9 mouse cellular contexts compared by ENCODE assay signal in genomic region chr11:98597363-98597762, GRCm38 (mm10). TPM values are rescaled to one million over a fixed set of nuclear protein-coding genes. Genes with fewer than 3 reads are reported as not detected.
A peak's percentile ranks its signal among the peaks of the same experiment; 100 is the strongest.
DNase-seq lines count a peak whose midpoint lies in the region; ATAC-seq and TF ChIP-seq lines count a peak whose summit lies in the region.
"Had no signal": no experiment of that assay in that cellular context is flagged by ENCODE, and none has a peak within 500 bp of the region (broad histone marks: within the 10 kb centered on the region; RNA-seq: fewer than 3 reads in every experiment).

No protein-coding gene starts in this region.

- H3K9me3 ChIP-seq in heart, embryonic 11.5 days (replicated peaks; ENCODE audit: control insufficient read depth, low read length) = no peaks in the 10 kb centered on the region
- H3K9me3 ChIP-seq: embryonic facial prominence, embryonic 12.5 days had no signal

- peak; percentile 67; the same call in 1 of the 2 replicates for TF ChIP-seq EP300 in heart, adult 2 months (IDR thresholded peaks at IDR 0.05; ENCODE audit: insufficient read depth, low read depth, low read length)

- TF ChIP-seq CTCF in heart, adult 2 months (IDR thresholded peaks at IDR 0.05) = peak; percentile 79
- TF ChIP-seq CTCF in liver, adult 2 months (IDR thresholded peaks at IDR 0.05; ENCODE audit: low read depth, low read length) = peak; percentile 79
- peak; percentile 86; the same call in 1 of the 2 replicates for TF ChIP-seq CTCF in small intestine, adult 2 months (IDR thresholded peaks at IDR 0.05; ENCODE audit: extremely low read depth, insufficient read length, insufficient replicate concordance, low read depth, low read length)

- no peaks in the 10 kb centered on the region for H3K79me2 ChIP-seq in heart, adult 2 months (replicated peaks; ENCODE audit: control insufficient read depth, insufficient read depth, low read length)
- no peaks in the 10 kb centered on the region for H3K79me2 ChIP-seq in liver, adult 2 months (ENCODE audit: control insufficient read depth, insufficient read depth, low read length)

- H3K4me2 ChIP-seq in heart, embryonic 11.5 days = no peak overlapping the region
- H3K4me2 ChIP-seq: embryonic facial prominence, embryonic 12.5 days had no signal

- peaks cover 24% of the 10 kb centered on the region for H3K4me1 ChIP-seq in heart, embryonic 11.5 days (ENCODE audit: control insufficient read depth, insufficient read depth, low read length)
- H3K4me1 ChIP-seq in heart, adult 2 months (ENCODE audit: control insufficient read depth, insufficient read depth, low read length) = no peaks in the 10 kb centered on the region
- no peaks in the 10 kb centered on the region for H3K4me1 ChIP-seq in liver, adult 2 months (ENCODE audit: control insufficient read depth, insufficient read depth, low read length)
- peaks cover 5% of the 10 kb centered on the region for H3K4me1 ChIP-seq in small intestine, adult 2 months (ENCODE audit: control insufficient read depth, insufficient read depth, insufficient read length, low read length)

- no peak overlapping the region for H3K4me3 ChIP-seq in heart, embryonic 11.5 days (ENCODE audit: low read depth, low read length)
- H3K4me3 ChIP-seq in heart, adult 2 months = no peak overlapping the region
- no peak overlapping the region for H3K4me3 ChIP-seq in liver, adult 2 months (ENCODE audit: insufficient read depth, low read depth, low read length)
- H3K4me3 ChIP-seq in small intestine, adult 2 months (ENCODE audit: low read depth, low read length) = no peak overlapping the region
- H3K4me3 ChIP-seq: embryonic facial prominence, embryonic 12.5 days had no signal

- H3K27me3 ChIP-seq in heart, embryonic 11.5 days (ENCODE audit: control insufficient read depth, insufficient read depth, low read length) = peaks cover 24% of the 10 kb centered on the region; the same call in 1 of the 2 replicates
- H3K27me3 ChIP-seq in heart, adult 2 months (ENCODE audit: control insufficient read depth, insufficient read depth, low read length) = no peaks in the 10 kb centered on the region
- peaks cover 12% of the 10 kb centered on the region for H3K27me3 ChIP-seq in liver, adult 2 months (ENCODE audit: control insufficient read depth, insufficient read depth, low read length)
- H3K27me3 ChIP-seq in small intestine, adult 2 months (ENCODE audit: control insufficient read depth, insufficient read depth, low read length) = peaks cover 11% of the 10 kb centered on the region

- no peak for ATAC-seq in heart, embryonic 11.5 days (replicated peaks; ENCODE audit: insufficient number of reproducible peaks, low FRiP score, low TSS enrichment)

- no peak for TF ChIP-seq POLR2A in heart, adult 2 months (IDR thresholded peaks at IDR 0.05; ENCODE audit: insufficient read depth, low read depth, low read length)
- no peak for TF ChIP-seq POLR2A in liver, adult 2 months (IDR thresholded peaks at IDR 0.05; ENCODE audit: extremely low read depth, insufficient read depth, low read length)
- no peak for TF ChIP-seq POLR2A in small intestine, adult 2 months (IDR thresholded peaks at IDR 0.05; ENCODE audit: low read depth, low read length)

- DNase-seq in heart, adult 18-20 months = peak; percentile 42 to 72
- peak; percentile 93 for DNase-seq in CD4-positive, CD25-positive, alpha-beta regulatory T cell, adult 2 months (ENCODE audit: low read depth, low spot score)
- peak; percentile 76 for DNase-seq in adrenal gland, postnatal 25 days
- DNase-seq in heart, adult 2 months = peak in 1 of 2 experiments; percentile 65
- peak; percentile 51 for DNase-seq in liver, adult 2 months (ENCODE audit: extremely low read depth, low read depth, low spot score)
- no peak for DNase-seq in frontal cortex, postnatal 14 days (ENCODE audit: low spot score in 2 of 2)

- no peaks in the 10 kb centered on the region for H3K36me3 ChIP-seq in heart, embryonic 11.5 days (ENCODE audit: control insufficient read depth, insufficient read depth, low read length)
- no peaks in the 10 kb centered on the region for H3K36me3 ChIP-seq in heart, adult 2 months (ENCODE audit: control insufficient read depth, insufficient read depth, low read length)
- no peaks in the 10 kb centered on the region for H3K36me3 ChIP-seq in liver, adult 2 months (ENCODE audit: control insufficient read depth, insufficient read depth, low read length)
- no peaks in the 10 kb centered on the region for H3K36me3 ChIP-seq in small intestine, adult 2 months (ENCODE audit: control insufficient read depth, insufficient read depth, low read length)
- H3K36me3 ChIP-seq: embryonic facial prominence, embryonic 12.5 days had no signal

- H3K9ac ChIP-seq in heart, embryonic 11.5 days (ENCODE audit: low read depth, low read length) = no peak overlapping the region
- H3K9ac ChIP-seq in heart, adult 2 months (ENCODE audit: low read depth, low read length) = no peak overlapping the region
- H3K9ac ChIP-seq in liver, adult 2 months (ENCODE audit: low read depth, low read length) = no peak overlapping the region
- H3K9ac ChIP-seq: embryonic facial prominence, embryonic 12.5 days had no signal

- WGBS in heart, embryonic 11.5 days (ENCODE audit: insufficient replicate concordance) = 30% methylated on average over 6 of the region's 6 CpGs
- WGBS in heart, adult 2 months = 25% methylated on average over 6 of the region's 6 CpGs
- WGBS in liver, adult 2 months = 26% methylated on average over 6 of the region's 6 CpGs
- 22% methylated on average over 6 of the region's 6 CpGs for WGBS in small intestine, adult 2 months

- intact Hi-C loops in heart, adult 2 months (cut with DNase I) = loop anchor here (2.0 to 5.0 kb wide), 2 partner anchors 47 to 255 kb away; partner anchors contain the start of gene Zpbp2

- H3K27ac ChIP-seq in heart, embryonic 11.5 days (ENCODE audit: low read depth, low read length) = no peak overlapping the region
- H3K27ac ChIP-seq in heart, adult 2 months = no peak overlapping the region
- H3K27ac ChIP-seq in liver, adult 2 months (replicated peaks; ENCODE audit: insufficient read depth, low read depth, low read length) = no peak overlapping the region
- no peak overlapping the region for H3K27ac ChIP-seq in small intestine, adult 2 months (ENCODE audit: insufficient read depth, low read depth, low read length)
- H3K27ac ChIP-seq: embryonic facial prominence, embryonic 12.5 days had no signal

RNA-seq across cellular contexts. Expression of gene Lrrc3c, which starts 0.7 kb away (rescaled TPM):
- not detected for total RNA-seq in heart, adult 18-20 months (2021)
- polyA plus RNA-seq in heart, embryonic 11.5 days (2014; fragmentation: Nextera tagmentation; extraction: Ambion mirVana) = not detected in 2 replicates
- total RNA-seq in adrenal gland, postnatal 25 days (2021) = not detected in 2 replicates
- not detected for total RNA-seq in heart, adult 2 months (2021)
- polyA plus RNA-seq in heart, adult 2 months (2012; rRNA removed) = not detected in 2 replicates
- total RNA-seq in liver, adult 2 months (2014; rRNA removed) = not detected in 2 replicates
- polyA plus RNA-seq in liver, adult 2 months (2012; rRNA removed) = not detected in 2 replicates
- not detected in 2 replicates for polyA plus RNA-seq in small intestine, adult 2 months (2012; rRNA removed)
- polyA plus RNA-seq: embryonic facial prominence, embryonic 12.5 days had no signal

RNA-seq across cellular contexts. Expression of gene Ormdl3, which starts 10.2 kb away (rescaled TPM):
- 10 to 100 TPM; 42.6 to 47.5 TPM for total RNA-seq in heart, adult 18-20 months (2021)
- 9.6 and 15.0 TPM in 2 replicates for polyA plus RNA-seq in heart, embryonic 11.5 days (2014; fragmentation: Nextera tagmentation; extraction: Ambion mirVana)
- total RNA-seq in adrenal gland, postnatal 25 days (2021) = 96.8 and 98.6 TPM in 2 replicates
- 10 to 100 TPM; 40.2 to 40.9 TPM for total RNA-seq in heart, adult 2 months (2021)
- 61.2 and 63.8 TPM in 2 replicates for polyA plus RNA-seq in heart, adult 2 months (2012; rRNA removed)
- total RNA-seq in liver, adult 2 months (2014; rRNA removed) = 48.3 and 62.0 TPM in 2 replicates
- 119 and 166 TPM in 2 replicates for polyA plus RNA-seq in liver, adult 2 months (2012; rRNA removed)
- polyA plus RNA-seq in small intestine, adult 2 months (2012; rRNA removed) = 46.3 and 105 TPM in 2 replicates

RNA-seq across cellular contexts. Expression of gene Gm12355, which starts 28.1 kb away (rescaled TPM):
- 10 to 100 TPM in 1 of 2 experiments, 1 to 10 TPM in 1; 6.6 to 10.4 TPM for total RNA-seq in heart, adult 18-20 months (2021)
- 0.34 and 0.44 TPM in 2 replicates for polyA plus RNA-seq in heart, embryonic 11.5 days (2014; fragmentation: Nextera tagmentation; extraction: Ambion mirVana)
- total RNA-seq in adrenal gland, postnatal 25 days (2021) = 7.6 and 13.5 TPM in 2 replicates
- total RNA-seq in heart, adult 2 months (2021) = 10 to 100 TPM in 1 of 2 experiments, 1 to 10 TPM in 1; 7.9 to 10.8 TPM
- not detected in 2 replicates for polyA plus RNA-seq in heart, adult 2 months (2012; rRNA removed)
- total RNA-seq in liver, adult 2 months (2014; rRNA removed) = not detected in 2 replicates
- polyA plus RNA-seq in liver, adult 2 months (2012; rRNA removed) = not detected in 2 replicates
- polyA plus RNA-seq in small intestine, adult 2 months (2012; rRNA removed) = not detected in 2 replicates

RNA-seq across cellular contexts. Expression of gene Gsdma3, which starts 28.8 kb away (rescaled TPM):
- 1 to 10 TPM; 3.0 to 3.1 TPM for total RNA-seq in heart, adult 18-20 months (2021)
- 0.14 TPM in 1 of 2 replicates, not detected in the other for polyA plus RNA-seq in heart, embryonic 11.5 days (2014; fragmentation: Nextera tagmentation; extraction: Ambion mirVana)
- 25.1 and 29.1 TPM in 2 replicates for total RNA-seq in adrenal gland, postnatal 25 days (2021)
- total RNA-seq in heart, adult 2 months (2021) = 1 to 10 TPM; 2.7 to 2.9 TPM
- polyA plus RNA-seq in heart, adult 2 months (2012; rRNA removed) = not detected in 2 replicates
- not detected in 2 replicates for total RNA-seq in liver, adult 2 months (2014; rRNA removed)
- polyA plus RNA-seq in liver, adult 2 months (2012; rRNA removed) = not detected in 2 replicates
- polyA plus RNA-seq in small intestine, adult 2 months (2012; rRNA removed) = not detected in 2 replicates
- polyA plus RNA-seq: embryonic facial prominence, embryonic 12.5 days had no signal

RNA-seq across cellular contexts. Expression of gene Zpbp2, which starts 46.5 kb away (rescaled TPM):
- not detected for total RNA-seq in heart, adult 18-20 months (2021)
- 0.33 and 0.62 TPM in 2 replicates for polyA plus RNA-seq in heart, embryonic 11.5 days (2014; fragmentation: Nextera tagmentation; extraction: Ambion mirVana)
- total RNA-seq in adrenal gland, postnatal 25 days (2021) = 0.70 TPM in 1 of 2 replicates, not detected in the other
- not detected for total RNA-seq in heart, adult 2 months (2021)
- polyA plus RNA-seq in heart, adult 2 months (2012; rRNA removed) = 0.23 TPM in 1 of 2 replicates, not detected in the other
- 0.28 and 0.94 TPM in 2 replicates for total RNA-seq in liver, adult 2 months (2014; rRNA removed)
- 0.09 TPM in 1 of 2 replicates, not detected in the other for polyA plus RNA-seq in liver, adult 2 months (2012; rRNA removed)
- polyA plus RNA-seq in small intestine, adult 2 months (2012; rRNA removed) = not detected in 2 replicates
- polyA plus RNA-seq: embryonic facial prominence, embryonic 12.5 days had no signal

Comparison
In these comparisons a context has a peak if more than half of its experiments do, and no peak if none do; other contexts are left out.
1. DNase-seq: peak in heart, adult 18-20 months (2 of 2), CD4-positive, CD25-positive, alpha-beta regulatory T cell, adult 2 months (single experiment), adrenal gland, postnatal 25 days (single experiment) and liver, adult 2 months (single experiment); none in frontal cortex, postnatal 14 days (0 of 2).
2. Peak in every context shown above with its lines, with median percentiles within 50 percentile points of each other: CTCF ChIP-seq.